ENCODE assay signal across 8 mouse cellular contexts in the genomic region with DNA sequence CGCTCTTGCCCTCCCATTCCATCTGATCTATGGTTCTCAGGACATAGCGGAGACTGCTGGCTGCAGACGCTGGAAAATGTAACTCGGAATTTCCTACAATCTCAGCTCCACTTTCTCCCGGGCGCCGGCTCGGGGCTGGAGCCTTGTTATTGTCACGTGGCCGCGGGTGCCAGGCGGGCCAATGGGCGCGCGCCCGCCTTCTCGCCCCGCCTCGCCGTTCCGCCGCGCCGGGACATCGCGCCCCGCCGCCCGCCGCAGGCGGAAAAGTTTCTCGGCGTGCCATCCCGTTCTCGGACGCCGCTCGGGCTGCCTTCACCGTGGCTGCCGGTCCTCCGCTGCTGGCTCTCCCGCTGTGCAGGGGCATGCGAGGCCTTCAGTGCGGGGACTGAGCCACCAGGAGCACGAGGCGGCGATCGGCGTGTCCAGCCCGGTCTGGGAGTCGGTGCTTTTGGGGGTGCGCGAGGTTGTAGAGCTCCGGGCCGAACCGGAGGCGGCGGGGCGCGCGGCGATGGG. TPM values are rescaled to one million over a fixed set of nuclear protein-coding genes. Genes with fewer than 3 reads are reported as not detected.
DNase-seq lines count a peak whose midpoint lies in the region; ATAC-seq and TF ChIP-seq lines count a peak whose summit lies in the region.

A gene (plus strand): TSS at position 201 of the 513 bp plus-strand sequence.

- H3K4me3 ChIP-seq in lung, embryonic 14.5 days (ENCODE audit: low read depth, low read length): peak within 1 kb of the TSS; percentile 87

- CTCF ChIA-PET in Patski (lab: Charles Lee): interaction anchor here (1.1 to 2.0 kb wide), 3 partner anchors 12 to 24 kb away, joined by 3 to 6 read pairs (median 4); no protein-coding TSS in a partner anchor

- no peaks in the 10 kb centered on the region for H3K27me3 ChIP-seq in Patski
- H3K27me3 ChIP-seq in lung, embryonic 14.5 days (ENCODE audit: insufficient read depth, low read length): no peaks in the 10 kb centered on the region

- WGBS in lung, embryonic 14.5 days: under 1% methylated on average over 58 of the region's 62 CpGs

- POLR2A ChIA-PET in Patski (lab: Charles Lee): interaction anchor here (0.8 to 0.9 kb wide), 2 partner anchors 17 to 49 kb away, joined by 3 read pairs; no protein-coding TSS in a partner anchor

- in situ Hi-C loops in Patski (cut with MboI; ENCODE audit: low pct_unique_long_range_greater_than_20kb): no loop called here

- H3K4me2 ChIP-seq in lung, embryonic 14.5 days: peak within 1 kb of the TSS; percentile 73

- DNase-seq in Patski (ENCODE audit: low read depth, low spot score): no peak
- peak; percentile 34 for DNase-seq in cerebellum, adult 9-11 months
- peak; percentile 20 to 64 for DNase-seq in frontal cortex, postnatal 10 days (ENCODE audit: low spot score in 2 of 2)
- peak; percentile 67 for DNase-seq in layer of hippocampus, adult 9-11 months
- peak; percentile 95 for DNase-seq in lung, embryonic 14.5 days
- peak; percentile 78 for DNase-seq in ovary, adult 18-20 months (ENCODE audit: low spot score)
- DNase-seq in thymus, postnatal 4 days: peak; percentile 55

- H3K9ac ChIP-seq in lung, embryonic 14.5 days: peak within 1 kb of the TSS; percentile 94

- peak; percentile 88 for ATAC-seq in Patski
- ATAC-seq in hematopoietic stem cell, adult 5-6 weeks (replicated peaks in 1 of 2; ENCODE audit: insufficient read depth in 1 of 2, low FRiP score in 2 of 2, low TSS enrichment in 1 of 2, low read depth in 1 of 2, poor library complexity in 2 of 2, severe bottlenecking in 2 of 2): peak; percentile 40 to 63; a peak in 3 of 4 replicates
- ATAC-seq in lung, embryonic 14.5 days (ENCODE audit: insufficient read depth): peak; percentile 83

- H3K36me3 ChIP-seq in lung, embryonic 14.5 days (ENCODE audit: insufficient read depth): no peaks in the 10 kb centered on the region

- peaks cover 5% of the 10 kb centered on the region; the same call in 1 of the 2 replicates for H3K4me1 ChIP-seq in lung, embryonic 14.5 days (ENCODE audit: insufficient read depth)

- H3K27ac ChIP-seq in lung, embryonic 14.5 days (ENCODE audit: low read depth): peak within 1 kb of the TSS; percentile 92

- no peaks in the 10 kb centered on the region for H3K9me3 ChIP-seq in lung, embryonic 14.5 days (ENCODE audit: low read depth, low read length)

- TF ChIP-seq CTCF in Patski (IDR thresholded peaks at IDR 0.05): no peak
- no peak for TF ChIP-seq CTCF in lung, embryonic 14.5 days (IDR thresholded peaks at IDR 0.05; ENCODE audit: low read depth)

RNA-seq across cellular contexts. Expression of the gene that starts here (rescaled TPM):
- polyA plus RNA-seq in Patski (2021): 41.9 TPM
- 1.1 and 2.9 TPM in 2 replicates for total RNA-seq in hematopoietic stem cell, adult 5-6 weeks (2017)
- polyA plus RNA-seq in lung, embryonic 14.5 days (2014; fragmentation: Nextera tagmentation; extraction: Ambion mirVana): 12.0 and 12.1 TPM in 2 replicates
